Mouse (Mus musculus) thymus, adult 2 months (tissue): ENCODE measurements around the gene Megf8.

ENCODE experiments used
- CTCF ChIP-seq: fragments of 200-500 bp; IDR thresholded peaks from 2 replicates; pipeline ENCODE4 v1.5.1; 2012; ENCODE audit warnings: mild to moderate bottlenecking, control low read depth, low read length, moderate library complexity, borderline replicate concordance; ENCODE audit not compliant: control insufficient read depth, poor library complexity, insufficient read depth; ENCODE audit errors: extremely low read depth
- POLR2A ChIP-seq: fragments of 200-500 bp; IDR thresholded peaks from 2 replicates; pipeline ENCODE4 v1.6.1; 2012; ENCODE audit warnings: mild to moderate bottlenecking, low read length, control low read depth, moderate library complexity; ENCODE audit not compliant: control insufficient read depth, poor library complexity, insufficient read depth; ENCODE audit errors: extremely low read depth

GRCm38 (mm10) chr7:25402671-25403101 is 85.7 kb downstream of the Megf8 start:
- TF ChIP-seq POLR2A = no peak
- peak; percentile 67; the same call in 1 of the 2 replicates for TF ChIP-seq CTCF
